Mouse (Mus musculus) right cerebral cortex, postnatal 14 days (tissue): ENCODE measurements around the gene Cops2.

Experiments
- DNase-seq: peaks from one replicate; pipeline ENCODE4 v3.0.0; 2022

Gene Cops2

GRCm38 (mm10) chr2:125820397-125820796 lies 38.5 kb downstream of the Cops2 start:
- no peak for DNase-seq

GRCm38 (mm10) chr2:125813972-125814595 lies 44.9 kb downstream of the Cops2 start:
- no peak for DNase-seq

GRCm38 (mm10) chr2:125811332-125811731 lies 47.6 kb downstream of the Cops2 start:
- no peak for DNase-seq

GRCm38 (mm10) chr2:125809551-125809950 lies 49.4 kb downstream of the Cops2 start:
- DNase-seq, result peak; percentile 22

- DNase-seq, result no peak
These were observed 53.1 kb downstream of the Cops2 start for GRCm38 (mm10) chr2:125805826-125806225.

- DNase-seq, result no peak
These were observed 57.0 kb downstream of the Cops2 start for GRCm38 (mm10) chr2:125801947-125802346.

GRCm38 (mm10) chr2:125801038-125801437 lies 57.9 kb downstream of the Cops2 start:
- no peak for DNase-seq

GRCm38 (mm10) chr2:125800428-125800827 lies 58.5 kb downstream of the Cops2 start:
- no peak for DNase-seq

GRCm38 (mm10) chr2:125797872-125798271 lies 61.1 kb downstream of the Cops2 start:
- no peak for DNase-seq

GRCm38 (mm10) chr2:125795118-125795517 lies 63.8 kb downstream of the Cops2 start:
- no peak for DNase-seq

- no peak for DNase-seq
These were observed 64.8 kb downstream of the Cops2 start for GRCm38 (mm10) chr2:125794166-125794565.

GRCm38 (mm10) chr2:125792879-125793261 lies 66.1 kb downstream of the Cops2 start:
- no peak for DNase-seq

GRCm38 (mm10) chr2:125792144-125792878 lies 66.6 kb downstream of the Cops2 start:
- no peak for DNase-seq

- DNase-seq, result no peak
These were observed 67.5 kb downstream of the Cops2 start for GRCm38 (mm10) chr2:125791485-125791885.

GRCm38 (mm10) chr2:125790242-125790641 lies 68.7 kb downstream of the Cops2 start:
- no peak for DNase-seq

GRCm38 (mm10) chr2:125789265-125789664 lies 69.7 kb downstream of the Cops2 start:
- DNase-seq, result no peak

GRCm38 (mm10) chr2:125788785-125789184 lies 70.2 kb downstream of the Cops2 start:
- no peak for DNase-seq

- no peak for DNase-seq
These were observed 70.6 kb downstream of the Cops2 start for GRCm38 (mm10) chr2:125788351-125788750.

GRCm38 (mm10) chr2:125785021-125785420 lies 73.9 kb downstream of the Cops2 start:
- no peak for DNase-seq

GRCm38 (mm10) chr2:125784392-125784791 lies 74.5 kb downstream of the Cops2 start:
- no peak for DNase-seq

- no peak for DNase-seq
These were observed 75.1 kb downstream of the Cops2 start for GRCm38 (mm10) chr2:125783868-125784267.

GRCm38 (mm10) chr2:125782719-125783109 lies 76.2 kb downstream of the Cops2 start, which contains the start of gene Secisbp2l:
Secisbp2l (minus strand) TSS chr2:125782870.
- DNase-seq, result peak; percentile 93

GRCm38 (mm10) chr2:125781978-125782718 lies 76.8 kb downstream of the Cops2 start:
- no peak for DNase-seq

- no peak for DNase-seq
These were observed 77.9 kb downstream of the Cops2 start for GRCm38 (mm10) chr2:125781006-125781405.
